Comparison of ENCODE assay signal across 19 mouse cellular contexts in genomic region chr6:12244151-12244550, GRCm38 (mm10).
DNase-seq lines count a peak whose midpoint lies in the region.
"Had no signal": no experiment of that assay in that cellular context is flagged by ENCODE, and none has a peak within 500 bp of the region (broad histone marks: within the 10 kb centered on the region; RNA-seq: fewer than 3 reads in every experiment).

No protein-coding gene starts in this region.

- DNase-seq in ES-CJ7 (ENCODE audit: low read depth, low spot score) (peak; percentile 31), R1 (ENCODE audit: low read depth, low spot score) (peak; percentile 92), ZHBTc4 (ENCODE audit: low read depth, low spot score) (peak; percentile 35)
- DNase-seq in gastrocnemius, postnatal 25 days: no peak
- no peak for DNase-seq in heart, postnatal 4 days
- no peak for DNase-seq in thymus, postnatal 14 days
- DNase-seq: adrenal gland, adult 2 months; adrenal gland, adult 8-10 months; adrenal gland, postnatal 10 days; adrenal gland, postnatal 14 days; adrenal gland, postnatal 25 days; adrenal gland, postnatal 36 days; B cell, adult 2 months; cerebellum, adult 11 months; cerebellum, adult 11-12 months; cerebellum, adult 18-20 months; cerebellum, adult 2 months; cerebellum, adult 8-10 months; cerebellum, adult 9-10 months had no signal

Comparison
In these comparisons a context has a peak if more than half of its experiments do, and no peak if none do; other contexts are left out.
1. DNase-seq: peak in ES-CJ7 (single experiment), R1 (single experiment) and ZHBTc4 (single experiment); none in gastrocnemius, postnatal 25 days (single experiment), heart, postnatal 4 days (single experiment) and thymus, postnatal 14 days (single experiment).